8 mouse cellular contexts compared by ENCODE assay signal in genomic region chr11:58008437-58009050, GRCm38 (mm10). TPM values are rescaled to one million over a fixed set of nuclear protein-coding genes. Genes with fewer than 3 reads are reported as not detected.
DNase-seq lines count a peak whose midpoint lies in the region; TF ChIP-seq lines count a peak whose summit lies in the region.

No protein-coding gene starts in this region.

- no peaks in the 10 kb centered on the region for H3K27me3 ChIP-seq in megakaryocyte, embryonic 14.5 days (replicated peaks)

- no peaks in the 10 kb centered on the region for H3K9me3 ChIP-seq in megakaryocyte, embryonic 14.5 days

- H3K4me1 ChIP-seq in cortical plate, adult 2 months (ENCODE audit: control insufficient read depth, insufficient read depth, low read length): peaks cover 4% of the 10 kb centered on the region
- peaks cover 42% of the 10 kb centered on the region for H3K4me1 ChIP-seq in megakaryocyte, embryonic 14.5 days

- peak overlapping the region; percentile 93 for H3K4me3 ChIP-seq in cortical plate, adult 2 months (ENCODE audit: insufficient read depth, low read length)
- peak overlapping the region; percentile 98 for H3K4me3 ChIP-seq in megakaryocyte, embryonic 14.5 days (replicated peaks)

- H3K36me3 ChIP-seq in megakaryocyte, embryonic 14.5 days (replicated peaks; ENCODE audit: low read length): no peaks in the 10 kb centered on the region

- TF ChIP-seq POLR2A in cortical plate, adult 2 months (IDR thresholded peaks at IDR 0.05; ENCODE audit: extremely low read depth, insufficient read depth, low read length): peak; percentile 49; the same call in 1 of the 2 replicates

- peak overlapping the region; percentile 95 for H3K27ac ChIP-seq in cortical plate, adult 2 months (ENCODE audit: insufficient read depth, low read length)

- no peak for TF ChIP-seq CTCF in cortical plate, adult 2 months (IDR thresholded peaks at IDR 0.05; ENCODE audit: extremely low read depth, insufficient read depth, low read length)

- peak; percentile 91 for DNase-seq in adipocyte (ENCODE audit: low spot score)
- peak; percentile 83 for DNase-seq in gastrocnemius, postnatal 10 days
- DNase-seq in induced T-regulatory cell, adult 2 months (ENCODE audit: low read depth): peak; percentile 95
- DNase-seq in left cerebral cortex, adult 9 months (ENCODE audit: low spot score in 2 of 2): peak; percentile 32 to 67
- DNase-seq in right cerebral cortex, adult 2 months (ENCODE audit: low spot score in 2 of 2): peak; percentile 66 to 79
- DNase-seq in urinary bladder, postnatal 10 days (ENCODE audit: low spot score): peak; percentile 27

RNA-seq across cellular contexts. Expression of gene Larp1, which starts 0.3 kb away (rescaled TPM):
- 44.1 and 46.0 TPM in 2 replicates for polyA plus RNA-seq in cortical plate, adult 2 months (2012; rRNA removed)
- total RNA-seq in gastrocnemius, postnatal 10 days (2021): 10 to 100 TPM; 78.2 to 88.3 TPM
- 25.9 and 62.2 TPM in 2 replicates for polyA plus RNA-seq in megakaryocyte, embryonic 14.5 days (2012; ENCODE audit: insufficient read depth, low replicate concordance)

Comparison
In these comparisons a context has a peak if more than half of its experiments do, and no peak if none do; other contexts are left out.
1. Peak in every context shown above with its lines: DNase-seq, H3K4me3 ChIP-seq and H3K27ac ChIP-seq.
2. DNase-seq: peak in every context shown above with its lines; median percentile 95 in induced T-regulatory cell, adult 2 months; 91 in adipocyte; 83 in gastrocnemius, postnatal 10 days; 72 in right cerebral cortex, adult 2 months; 50 in left cerebral cortex, adult 9 months; 27 in urinary bladder, postnatal 10 days.